Mouse (Mus musculus) cortical plate, adult 2 months (tissue): ENCODE measurements around the gene Myo9b.

Experiments used
- CTCF ChIP-seq: fragments of 200-500 bp; IDR thresholded peaks from 2 replicates; pipeline ENCODE4 v1.5.1; 2011; ENCODE audit warnings: mild to moderate bottlenecking, control low read depth, low read length; ENCODE audit not compliant: insufficient read depth; ENCODE audit errors: extremely low read depth
- POLR2A ChIP-seq: fragments of 200-500 bp; IDR thresholded peaks from 2 replicates; pipeline ENCODE4 v1.6.1; 2011; ENCODE audit warnings: mild to moderate bottlenecking, low read length, control low read depth; ENCODE audit not compliant: insufficient read depth; ENCODE audit errors: extremely low read depth

GRCm38 (mm10) chr8:71381421-71381970 lies 109.0 kb downstream of the Myo9b start, which contains the start of gene Nr2f6:
- TF ChIP-seq CTCF (no peak), POLR2A (no peak)
